Mouse (Mus musculus) C2C12 (cell line): ENCODE data around the gene Spag7. TPM values are rescaled to one million over a fixed set of nuclear protein-coding genes. Genes with fewer than 3 reads are reported as not detected.

ENCODE experiments used
- H3K27me3 ChIP-seq: one replicate; pipeline ENCODE4 v1.6.1; 2011; ENCODE audit not compliant: control insufficient read depth, insufficient read depth, insufficient read length
- H3K36me3 ChIP-seq: one replicate; pipeline ENCODE4 v1.6.1; 2011; ENCODE audit not compliant: control insufficient read depth, insufficient read depth
- H3K4me3 ChIP-seq: one replicate; pipeline ENCODE4 v1.5.1; 2011; ENCODE audit warnings: mild to moderate bottlenecking, control low read depth; ENCODE audit not compliant: poor library complexity, insufficient read depth, severe bottlenecking
- H3K79me2 ChIP-seq: one replicate; pipeline ENCODE4 v1.6.1; 2011; ENCODE audit not compliant: control insufficient read depth, insufficient read depth
- H3K79me3 ChIP-seq: one replicate; pipeline ENCODE4 v1.6.1; 2011; ENCODE audit warnings: low read depth, control low read depth
- H3ac ChIP-seq: one replicate; pipeline ENCODE3; 2011; ENCODE audit warnings: low read depth; ENCODE audit not compliant: control insufficient read depth, insufficient read length
- CEBPB ChIP-seq: IDR thresholded peaks from one replicate; pipeline ENCODE4 v1.6.1; 2011; ENCODE audit warnings: low read depth, mild to moderate bottlenecking, control low read depth, moderate library complexity
- CTCF ChIP-seq: IDR thresholded peaks from one replicate; pipeline ENCODE4 v1.5.1; 2011; ENCODE audit not compliant: control insufficient read depth, insufficient read depth, insufficient read length
- FOSL1 ChIP-seq: IDR thresholded peaks from one replicate; pipeline ENCODE4 v1.8.0; 2011; ENCODE audit warnings: mild to moderate bottlenecking, low read length; ENCODE audit not compliant: poor library complexity, insufficient read depth, severe bottlenecking
- MAX ChIP-seq: IDR thresholded peaks from one replicate; pipeline ENCODE4 v1.6.1; 2011; ENCODE audit warnings: mild to moderate bottlenecking, control low read depth
- MYOD1 ChIP-seq: IDR thresholded peaks from one replicate; pipeline ENCODE4 v1.6.1; 2011; ENCODE audit warnings: low read depth; ENCODE audit not compliant: control insufficient read depth, insufficient read length
- MYOG ChIP-seq: IDR thresholded peaks from one replicate; pipeline ENCODE4 v1.6.1; 2011; ENCODE audit not compliant: control insufficient read depth, insufficient read length; ENCODE audit errors: extremely low read depth
- USF1 ChIP-seq: IDR thresholded peaks from one replicate; pipeline ENCODE4 v1.6.1; 2011; ENCODE audit warnings: low read depth, mild to moderate bottlenecking, control low read depth, moderate library complexity
- polyA plus RNA-seq: library from polyadenylated mRNA; unstranded; fragments of >200 nt; fragmentation: generic; extraction: Trizol; gene quantifications from one replicate; pipeline ENCODE4 v1.2.1, GENCODE M21; 2012; ENCODE audit warnings: missing spikeins

The Spag7 gene
- polyA plus RNA-seq, 1 experiment, result 75.4 TPM

GRCm38 (mm10) chr11:70654923-70655570, 14.2 kb downstream of the Spag7 start:
- peaks cover 94% of the 10 kb centered on the region for H3K79me2 ChIP-seq
- TF ChIP-seq CEBPB (no peak), CTCF (no peak), MYOG (no peak), MYOD1 (no peak), MAX (peak; percentile 69), FOSL1 (no peak), USF1 (no peak)
- peaks cover 50% of the 10 kb centered on the region for H3K36me3 ChIP-seq

GRCm38 (mm10) chr11:70654198-70654922, 14.9 kb downstream of the Spag7 start, which contains the start of gene Pfn1:
Gene Pfn1, minus strand, starts transcription at chr11:70654644.
- no peak for TF ChIP-seq CTCF
- TF ChIP-seq MYOD1, result no peak
- no peak for TF ChIP-seq MYOG
- TF ChIP-seq CEBPB, result no peak
- TF ChIP-seq MAX, result peak; percentile 46
- no peak for TF ChIP-seq FOSL1
- TF ChIP-seq USF1, result no peak
- peaks cover 72% of the 10 kb centered on the region for H3K79me3 ChIP-seq
- H3ac ChIP-seq, result peak within 1 kb of the TSS; percentile 91
- peaks cover 94% of the 10 kb centered on the region for H3K79me2 ChIP-seq
- no peaks in the 10 kb centered on the region for H3K27me3 ChIP-seq
- peak within 1 kb of the TSS; percentile 99 for H3K4me3 ChIP-seq
- peaks cover 50% of the 10 kb centered on the region for H3K36me3 ChIP-seq

More at GRCm38 (mm10) chr11:70654923-70655570, 14.2 kb downstream of the Spag7 start:
- H3ac ChIP-seq, result peak overlapping the region; percentile 85
- no peaks in the 10 kb centered on the region for H3K27me3 ChIP-seq
- peak overlapping the region; percentile 99 for H3K4me3 ChIP-seq
- H3K79me3 ChIP-seq, result peaks cover 71% of the 10 kb centered on the region

GRCm38 (mm10) chr11:70653345-70654197, 15.6 kb downstream of the Spag7 start:
- peak overlapping the region; percentile 99 for H3K4me3 ChIP-seq

GRCm38 (mm10) chr11:70652884-70653344, 16.3 kb downstream of the Spag7 start:
- Histone ChIP-seq H3K79me2 (peaks cover 94% of the 10 kb centered on the region), H3K36me3 (peaks cover 58% of the 10 kb centered on the region)

More at GRCm38 (mm10) chr11:70653345-70654197, 15.6 kb downstream of the Spag7 start:
- H3K79me2 ChIP-seq, result peaks cover 94% of the 10 kb centered on the region
- TF ChIP-seq FOSL1, result no peak
- peak; percentile 31 for TF ChIP-seq MAX
- no peak for TF ChIP-seq CEBPB
- H3K27me3 ChIP-seq, result no peaks in the 10 kb centered on the region
- H3K79me3 ChIP-seq, result peaks cover 66% of the 10 kb centered on the region
- H3K36me3 ChIP-seq, result peaks cover 51% of the 10 kb centered on the region
- peak overlapping the region; percentile 91 for H3ac ChIP-seq

More at GRCm38 (mm10) chr11:70652884-70653344, 16.3 kb downstream of the Spag7 start:
- no peak for TF ChIP-seq MAX
- TF ChIP-seq USF1, result no peak
- no peak for TF ChIP-seq CTCF
- TF ChIP-seq FOSL1, result no peak
- no peak for TF ChIP-seq CEBPB
- TF ChIP-seq MYOG, result no peak
- no peak for TF ChIP-seq MYOD1
- Histone ChIP-seq H3ac (peak overlapping the region; percentile 43), H3K79me3 (peaks cover 60% of the 10 kb centered on the region), H3K27me3 (no peaks in the 10 kb centered on the region), H3K4me3 (peak overlapping the region; percentile 99)
